ENCODE assay signal across 32 mouse cellular contexts in genomic region chr19:31996916-31997315, GRCm38 (mm10).
"Had no signal": no experiment of that assay in that cellular context is flagged by ENCODE, and none has a peak within 500 bp of the region (broad histone marks: within the 10 kb centered on the region; RNA-seq: fewer than 3 reads in every experiment).

No protein-coding gene starts in this region.

- ATAC-seq: liver, embryonic 12.5 days; liver, postnatal 0 days; lung, postnatal 0 days; midbrain, embryonic 13.5 days; midbrain, embryonic 15.5 days; midbrain, embryonic 16.5 days had no signal

- H3K27ac ChIP-seq: limb, embryonic 10.5 days; limb, embryonic 12.5 days; limb, embryonic 13.5 days; limb, embryonic 15.5 days; liver, embryonic 12.5 days; liver, embryonic 13.5 days; liver, embryonic 14.5 days; liver, embryonic 15.5 days; lung, embryonic 15.5 days; macrophage; midbrain, embryonic 10.5 days; midbrain, embryonic 12.5 days; midbrain, embryonic 13.5 days; midbrain, embryonic 15.5 days; neural tube, embryonic 12.5 days had no signal

- H3K4me2 ChIP-seq: limb, embryonic 12.5 days; limb, embryonic 13.5 days; limb, embryonic 15.5 days; liver, embryonic 11.5 days; liver, embryonic 12.5 days; liver, embryonic 13.5 days; liver, embryonic 15.5 days; lung, embryonic 14.5 days; lung, embryonic 15.5 days; midbrain, embryonic 11.5 days; midbrain, embryonic 12.5 days; midbrain, embryonic 13.5 days; midbrain, embryonic 15.5 days; neural tube, embryonic 12.5 days had no signal

- H3K36me3 ChIP-seq: limb, embryonic 10.5 days; limb, embryonic 12.5 days; limb, embryonic 13.5 days; limb, embryonic 15.5 days; liver, embryonic 12.5 days; liver, embryonic 13.5 days; liver, embryonic 15.5 days; lung, embryonic 15.5 days; midbrain, embryonic 10.5 days; midbrain, embryonic 12.5 days; midbrain, embryonic 13.5 days; midbrain, embryonic 15.5 days; neural tube, embryonic 12.5 days had no signal

- H3K9me3 ChIP-seq: limb, embryonic 10.5 days; limb, embryonic 12.5 days; limb, embryonic 13.5 days; limb, embryonic 15.5 days; liver, embryonic 12.5 days; liver, embryonic 13.5 days; liver, embryonic 15.5 days; lung, embryonic 15.5 days; megakaryocyte, embryonic 14.5 days; midbrain, embryonic 10.5 days; midbrain, embryonic 12.5 days; midbrain, embryonic 13.5 days; midbrain, embryonic 15.5 days; neural tube, embryonic 12.5 days had no signal

- H3K27me3 ChIP-seq: limb, embryonic 12.5 days; limb, embryonic 13.5 days; limb, embryonic 15.5 days; liver, embryonic 12.5 days; liver, embryonic 13.5 days; liver, embryonic 15.5 days; lung, embryonic 15.5 days; megakaryocyte, embryonic 14.5 days; midbrain, embryonic 12.5 days; midbrain, embryonic 13.5 days; midbrain, embryonic 15.5 days; neural tube, embryonic 12.5 days had no signal

- H3K4me1 ChIP-seq: limb, embryonic 10.5 days; limb, embryonic 12.5 days; limb, embryonic 13.5 days; limb, embryonic 15.5 days; liver, embryonic 12.5 days; liver, embryonic 13.5 days; liver, embryonic 15.5 days; lung, embryonic 15.5 days; megakaryocyte, embryonic 14.5 days; midbrain, embryonic 10.5 days; midbrain, embryonic 12.5 days; midbrain, embryonic 13.5 days; midbrain, embryonic 15.5 days; neural tube, embryonic 12.5 days had no signal

- H3K9ac ChIP-seq: limb, embryonic 12.5 days; limb, embryonic 13.5 days; limb, embryonic 15.5 days; liver, embryonic 12.5 days; liver, embryonic 13.5 days; liver, embryonic 14.5 days; liver, embryonic 15.5 days; liver, postnatal 0 days; lung, embryonic 14.5 days; lung, embryonic 15.5 days; midbrain, embryonic 12.5 days; midbrain, embryonic 13.5 days; midbrain, embryonic 15.5 days; neural tube, embryonic 12.5 days had no signal

- H3K4me3 ChIP-seq: limb, embryonic 10.5 days; limb, embryonic 12.5 days; limb, embryonic 13.5 days; limb, embryonic 15.5 days; liver, embryonic 12.5 days; liver, embryonic 13.5 days; liver, embryonic 15.5 days; lung, embryonic 15.5 days; megakaryocyte, embryonic 14.5 days; midbrain, embryonic 10.5 days; midbrain, embryonic 12.5 days; midbrain, embryonic 13.5 days; midbrain, embryonic 15.5 days; myocyte; neural tube, embryonic 12.5 days had no signal

- DNase-seq: left cerebral cortex, postnatal 4 days; liver; liver, embryonic 13.5 days; liver, postnatal 0 days; lung, adult 18-20 months; lung, adult 2 months; lung, embryonic 14.5 days; lung, postnatal 10 days; lung, postnatal 14 days; lung, postnatal 36 days; lung, postnatal 4 days; midbrain, embryonic 14.5 days had no signal
